Mouse (Mus musculus) brain, embryonic 14.5 days (tissue): ENCODE measurements around the gene Pkdcc.

ENCODE experiments used
- CTCF ChIP-seq: fragments of 200-500 bp; IDR thresholded peaks from 2 replicates; pipeline ENCODE4 v1.5.1; 2012; ENCODE audit warnings: inconsistent platforms, mild to moderate bottlenecking, moderate library complexity, borderline replicate concordance; ENCODE audit not compliant: insufficient read depth, insufficient read length; ENCODE audit errors: extremely low read depth
- POLR2A ChIP-seq: fragments of 200-500 bp; IDR thresholded peaks from 2 replicates; pipeline ENCODE4 v1.6.1; 2012; ENCODE audit warnings: mild to moderate bottlenecking, inconsistent platforms, borderline replicate concordance; ENCODE audit not compliant: poor library complexity, insufficient read depth, insufficient read length, severe bottlenecking; ENCODE audit errors: extremely low read depth

GRCm38 (mm10) chr17:83218189-83218588 lies 3.1 kb downstream of the Pkdcc start:
- TF ChIP-seq POLR2A = no peak
- no peak for TF ChIP-seq CTCF
